Mouse (Mus musculus): Measurements from ENCODE around the gene Ulk1.
"Not testable (repeated sequence)": the region's sequence is repeated elsewhere in the genome, so short reads cannot be mapped to it uniquely, and the experiment has no call there.

The Ulk1 gene

DNA sequence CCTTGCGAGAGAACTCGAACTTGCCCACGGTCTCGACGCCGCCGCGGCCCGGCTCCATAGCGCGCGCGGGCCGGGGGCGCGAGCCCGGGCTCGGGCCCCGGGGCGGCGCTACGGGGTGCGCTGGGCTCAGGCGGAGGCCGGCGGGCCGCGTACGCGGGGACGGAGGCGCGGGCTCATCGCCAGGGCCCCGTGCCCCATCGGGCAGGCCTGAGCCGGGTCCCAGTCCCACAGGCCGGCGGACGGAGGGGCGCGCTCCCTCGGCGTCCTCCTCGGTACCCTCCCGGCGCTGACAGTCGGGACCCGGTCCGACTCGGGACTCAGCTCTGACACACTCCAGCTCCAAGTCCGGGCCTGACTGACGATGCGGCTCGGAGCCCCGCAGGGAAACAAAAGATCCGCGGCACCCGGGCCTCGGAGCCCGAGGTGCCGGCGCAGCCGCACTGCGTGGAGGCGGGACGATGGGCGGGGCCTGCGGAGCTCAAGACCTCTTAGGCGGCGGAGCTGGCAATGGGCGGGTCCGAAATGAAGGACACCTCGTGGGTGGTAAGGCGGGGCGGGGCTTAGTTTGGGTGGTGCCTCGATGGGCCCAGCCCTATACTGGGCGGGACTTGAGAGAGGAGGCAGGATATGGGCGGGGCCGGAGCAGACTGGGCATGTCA, at the start of gene Ulk1:
TSS of gene Ulk1 (minus strand) at position 431 of the 659 bp plus-strand sequence.
- DNase-seq (ENCODE audit: low spot score), result peak; percentile 99

DNA sequence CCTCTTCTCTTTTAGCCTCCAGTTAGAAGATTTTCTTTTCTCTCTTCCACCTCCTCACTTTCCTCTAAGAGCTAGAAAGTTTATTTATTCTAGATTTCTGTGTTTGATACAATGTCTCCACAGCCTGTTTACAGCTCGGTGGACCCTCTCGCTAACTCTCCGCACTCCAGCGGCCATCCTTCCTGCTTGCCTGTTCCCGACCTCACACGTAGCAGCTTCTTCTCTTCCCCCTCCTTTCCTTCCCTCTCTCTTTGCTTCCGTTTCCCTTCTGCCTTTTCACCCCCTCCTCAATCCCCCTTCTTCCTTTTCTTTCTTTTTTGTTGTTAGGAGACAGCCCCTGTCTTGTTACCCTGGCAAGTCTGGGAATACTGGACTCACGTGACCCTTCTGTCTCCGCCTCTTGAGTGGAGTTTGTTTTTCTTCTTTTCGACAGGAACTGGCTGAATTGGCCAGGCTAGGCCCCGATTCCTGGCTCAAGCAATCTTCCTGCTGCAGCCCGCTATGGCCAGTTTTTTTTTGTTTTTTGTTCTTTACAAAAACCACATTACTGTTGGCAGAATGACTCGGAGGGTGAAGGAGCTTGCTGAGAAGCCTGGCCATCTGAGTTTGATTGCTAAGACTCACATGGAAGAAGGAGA, 49.2 kb upstream of the Ulk1 start:
- no peak for DNase-seq (ENCODE audit: low spot score)

DNA sequence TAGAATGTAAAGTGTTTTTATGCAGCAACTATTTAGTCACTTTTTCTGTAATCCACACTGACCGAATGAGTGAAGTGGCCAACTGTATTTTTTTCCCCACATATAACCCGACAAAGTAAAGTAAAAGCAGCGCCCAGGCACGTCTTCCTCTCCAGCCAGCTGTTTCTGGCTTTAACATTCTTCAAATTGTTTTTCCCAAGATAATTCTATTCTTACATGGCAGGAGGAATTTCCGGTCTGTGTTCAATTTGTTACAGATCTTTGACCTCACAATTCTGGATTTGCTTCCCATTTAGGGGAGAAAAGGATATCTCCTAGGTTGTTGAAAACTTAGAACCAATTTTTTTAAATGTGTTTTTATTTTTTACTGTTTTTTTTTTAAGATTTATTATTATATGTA, 47.2 kb upstream of the Ulk1 start:
- DNase-seq (ENCODE audit: low spot score), result no peak

DNA sequence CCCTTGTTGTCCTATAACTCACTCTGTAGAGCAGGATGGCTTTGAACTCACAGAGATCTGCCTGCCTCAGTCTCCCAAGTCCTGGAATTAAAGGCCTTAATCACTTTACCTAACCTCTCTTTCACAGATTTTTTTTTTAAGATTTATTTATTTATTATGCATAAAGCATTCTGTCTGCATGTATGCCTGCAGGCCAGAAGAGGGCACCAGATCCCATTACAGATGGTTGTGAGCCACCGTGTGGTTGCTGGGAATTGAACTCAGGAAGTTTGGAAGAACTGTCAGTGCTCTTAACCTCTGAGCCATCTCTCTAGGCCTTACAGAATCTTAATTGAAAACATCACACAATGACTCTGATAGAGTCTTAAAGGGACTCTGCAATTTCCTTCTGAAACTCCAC, 43.1 kb upstream of the Ulk1 start:
- DNase-seq (ENCODE audit: low spot score), result no peak

DNA sequence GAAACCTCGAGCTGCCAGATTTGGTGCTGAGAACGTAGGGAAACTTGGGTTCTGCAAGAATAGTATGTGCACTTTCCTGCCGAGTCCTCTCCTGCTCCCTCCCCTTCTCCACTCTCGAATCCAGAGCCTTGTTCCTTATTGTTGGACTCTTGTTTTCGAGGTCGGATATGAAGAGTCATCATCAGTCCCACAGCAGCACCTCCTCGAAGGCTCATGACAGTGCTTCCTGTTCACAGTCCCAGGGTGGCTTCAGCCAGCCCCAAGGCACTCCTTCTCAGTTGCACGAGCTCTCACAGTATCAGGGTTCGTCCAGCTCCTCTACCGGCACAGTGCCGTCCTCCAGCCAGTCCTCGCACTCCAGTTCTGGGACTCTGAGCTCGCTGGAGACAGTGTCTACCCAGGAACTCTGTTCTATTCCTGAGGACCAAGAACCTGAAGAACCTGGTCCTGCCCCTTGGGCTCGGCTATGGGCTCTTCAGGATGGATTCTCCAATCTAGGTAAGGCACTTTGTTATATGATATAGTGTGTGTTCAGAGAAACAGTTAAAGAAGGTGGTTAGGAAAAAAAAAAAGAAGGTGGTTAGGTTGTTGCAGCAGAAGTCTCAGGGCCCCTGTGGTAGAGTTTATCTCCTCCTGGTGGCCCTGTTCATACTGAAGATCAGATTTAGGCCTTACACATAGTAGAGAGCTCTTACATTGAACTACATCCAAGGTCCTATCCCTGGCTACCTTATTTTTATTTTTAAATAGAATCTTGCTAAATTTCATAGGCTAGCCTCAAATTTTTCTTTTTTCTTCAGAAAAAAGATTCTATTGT, 31.4 kb upstream of the Ulk1 start:
- DNase-seq (ENCODE audit: low spot score), result no peak

DNA sequence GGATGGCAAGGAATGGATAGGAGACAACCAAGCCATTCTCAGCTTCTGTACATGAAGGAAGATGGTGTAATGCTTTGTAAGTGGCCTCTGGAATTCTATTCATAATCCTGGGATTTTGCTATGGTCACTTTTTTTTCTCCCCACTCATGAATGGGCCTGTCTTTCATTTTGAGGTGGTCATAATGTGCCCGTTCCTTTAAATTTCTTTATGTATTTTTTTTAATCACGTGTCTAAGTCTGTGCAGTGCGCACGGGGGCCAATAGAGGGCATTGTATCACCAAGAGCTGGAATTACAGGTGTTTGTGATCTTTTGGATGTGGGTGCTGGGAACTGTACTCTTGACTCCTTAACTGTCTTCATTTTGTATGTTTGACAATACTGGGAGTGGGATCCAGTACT, 30.6 kb upstream of the Ulk1 start:
- no peak for DNase-seq (ENCODE audit: low spot score)

DNA sequence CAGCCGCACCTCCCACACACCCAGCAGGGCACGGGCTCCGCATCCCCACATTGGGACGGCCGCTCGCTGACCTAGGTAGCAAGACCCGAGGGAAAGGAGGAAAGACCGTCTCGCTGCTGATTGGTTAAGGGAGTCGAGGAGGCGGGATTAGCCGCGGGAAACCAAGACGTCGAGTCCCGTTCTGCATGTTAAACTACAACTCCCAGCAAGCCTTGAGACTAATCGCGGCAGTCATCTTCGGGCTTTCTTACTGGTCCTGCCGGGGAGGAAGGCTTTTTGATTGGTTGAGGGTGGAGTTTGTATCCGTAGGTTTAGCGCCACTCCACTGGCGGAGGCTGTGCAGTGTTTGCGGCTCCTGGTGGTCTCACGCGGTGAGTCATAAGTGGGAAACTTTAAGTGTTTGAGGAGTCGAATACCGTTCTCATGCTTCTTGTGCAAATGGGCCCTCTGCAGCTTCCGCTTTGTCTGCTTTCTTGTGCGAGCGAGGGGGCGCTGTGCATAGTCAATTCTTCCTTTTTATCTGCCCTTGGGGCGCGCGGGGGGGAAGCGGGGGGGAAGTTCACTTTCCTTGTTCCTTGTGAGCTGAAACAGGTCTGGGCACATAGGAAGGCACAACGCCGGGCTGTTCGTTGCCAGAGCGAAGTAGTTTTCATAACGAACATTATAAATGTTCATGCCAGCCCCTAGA, 29.9 kb upstream of the Ulk1 start, which contains the start of the genes Hscb and Chek2:
TSS of gene Hscb (minus strand) at position 100 of the 688 bp plus-strand sequence.
TSS of gene Chek2 (plus strand) at position 302 of the 688 bp plus-strand sequence.
- peak; percentile 87 for DNase-seq (ENCODE audit: low spot score)

DNA sequence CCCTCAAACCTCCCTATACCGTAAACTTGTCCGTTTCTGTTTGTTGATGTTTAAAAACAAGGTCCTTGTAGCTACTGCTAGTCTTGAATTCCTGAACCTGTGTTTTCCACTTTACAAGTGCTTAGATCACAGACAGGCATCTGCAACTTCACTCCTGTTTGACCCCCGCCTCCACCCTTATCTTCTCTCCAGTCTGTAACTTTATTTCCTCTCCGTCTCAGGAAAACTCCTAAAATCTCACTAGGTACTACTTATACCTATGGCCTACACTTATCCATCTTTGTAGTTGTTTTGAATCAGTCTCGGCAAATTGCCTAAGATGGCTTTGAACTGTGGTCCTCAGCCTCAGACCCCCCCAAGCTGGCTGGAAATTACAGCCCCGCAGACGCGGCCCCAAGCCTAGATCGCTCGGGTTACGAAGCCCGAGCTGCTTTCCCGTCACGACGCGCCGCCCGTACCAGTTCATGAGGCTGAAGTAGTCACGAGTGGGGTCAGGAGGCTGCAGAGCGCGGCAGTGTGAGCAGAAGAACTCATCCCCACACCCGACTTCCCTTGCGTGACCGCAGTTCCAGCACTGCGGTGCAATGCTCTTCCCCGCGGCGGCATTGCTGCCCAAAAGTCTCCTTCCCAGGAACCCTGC, 29.3 kb upstream of the Ulk1 start:
- peak; percentile 10 for DNase-seq (ENCODE audit: low spot score)

DNA sequence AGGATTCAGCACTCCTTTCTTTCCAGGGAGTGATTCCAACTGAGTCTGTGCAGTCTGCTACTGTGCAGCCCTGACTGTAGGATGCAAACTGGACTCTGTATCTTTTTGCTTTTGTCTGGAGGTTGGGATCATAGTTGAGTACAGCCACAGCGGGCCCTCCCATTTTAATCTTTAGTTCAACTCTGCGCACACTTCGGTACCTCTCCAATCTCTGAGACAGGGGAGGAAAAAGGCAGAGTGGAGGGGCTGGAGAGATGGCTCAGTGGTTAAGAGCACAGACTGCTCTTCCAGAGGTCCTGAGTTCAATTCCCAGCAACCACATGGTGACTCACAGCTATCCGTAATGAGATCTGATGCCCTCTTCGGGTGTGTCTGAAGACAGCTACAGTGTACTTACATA, 28.1 kb upstream of the Ulk1 start:
- DNase-seq (ENCODE audit: low spot score), result not testable (repeated sequence)

DNA sequence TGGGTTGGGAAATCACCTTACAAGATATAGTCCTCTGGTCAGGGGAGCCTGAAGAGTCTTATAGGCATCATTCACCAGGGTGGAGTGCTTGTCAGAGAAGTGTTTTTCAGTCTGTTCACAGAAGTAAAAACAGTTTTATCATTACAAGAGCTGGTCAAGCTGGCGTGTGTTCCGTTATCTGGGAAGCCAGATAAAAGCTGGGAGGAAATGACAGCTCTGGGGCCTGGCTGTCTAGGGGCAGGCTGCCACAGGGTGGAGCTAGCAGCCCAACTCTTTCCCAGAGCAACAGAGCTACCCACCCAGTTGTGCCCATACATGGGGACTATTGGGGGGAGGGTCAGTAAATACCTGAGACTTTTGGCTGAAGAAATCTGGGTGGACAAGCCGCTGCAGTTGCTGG, 26.1 kb upstream of the Ulk1 start:
- no peak for DNase-seq (ENCODE audit: low spot score)

DNA sequence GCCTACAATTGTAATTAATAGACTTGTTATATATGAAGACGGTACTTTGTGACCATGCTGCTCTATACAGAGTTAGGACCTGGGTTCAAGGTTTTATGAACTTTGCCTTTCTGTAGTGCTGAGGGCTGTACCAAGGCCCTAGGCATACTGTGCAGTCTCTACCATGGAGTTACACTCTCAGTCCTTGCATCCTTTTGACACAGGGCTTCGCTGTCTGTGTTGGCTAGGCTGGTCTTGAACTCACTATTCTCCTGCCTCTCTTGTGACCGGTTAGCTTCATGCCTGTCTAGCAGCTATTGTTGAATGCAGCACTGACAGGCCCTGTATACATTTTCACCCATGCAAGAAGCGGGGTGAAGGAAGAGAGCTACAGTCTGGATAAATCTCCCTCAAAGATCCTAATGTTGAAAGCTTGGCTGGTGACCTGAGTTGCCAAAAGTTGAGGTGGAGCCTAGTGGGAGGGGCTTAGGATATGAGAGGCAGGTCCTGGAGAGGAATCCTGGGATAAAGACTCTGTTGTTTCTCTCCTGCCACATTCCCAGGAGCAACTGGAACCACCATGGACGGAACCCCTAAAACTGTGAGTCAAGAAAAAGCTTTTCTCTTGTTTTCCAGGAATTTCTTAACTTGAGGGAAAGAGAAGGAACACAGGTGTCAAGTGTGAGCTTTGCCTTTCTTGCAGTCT, 21.3 kb upstream of the Ulk1 start:
- DNase-seq (ENCODE audit: low spot score), result no peak

DNA sequence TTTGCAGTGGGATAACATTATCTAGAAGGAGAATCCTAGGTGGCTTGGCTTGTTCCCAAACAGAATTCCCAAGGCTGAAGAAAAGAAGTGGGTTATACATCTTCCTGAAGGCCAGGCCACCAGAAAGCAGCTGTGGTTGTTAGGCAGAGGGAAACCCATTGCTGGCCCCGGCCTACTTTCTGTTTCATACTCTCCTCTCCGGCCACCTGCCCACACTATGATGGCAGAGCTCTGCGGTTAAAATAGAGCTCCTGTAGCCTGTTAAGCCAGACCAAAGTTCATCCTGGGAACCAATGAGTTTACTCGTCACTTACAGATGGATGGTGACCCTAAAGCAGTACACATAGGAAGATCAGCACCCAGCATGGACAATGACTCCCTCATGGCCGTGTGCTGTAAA, 17.7 kb upstream of the Ulk1 start:
- no peak for DNase-seq (ENCODE audit: low spot score)

DNA sequence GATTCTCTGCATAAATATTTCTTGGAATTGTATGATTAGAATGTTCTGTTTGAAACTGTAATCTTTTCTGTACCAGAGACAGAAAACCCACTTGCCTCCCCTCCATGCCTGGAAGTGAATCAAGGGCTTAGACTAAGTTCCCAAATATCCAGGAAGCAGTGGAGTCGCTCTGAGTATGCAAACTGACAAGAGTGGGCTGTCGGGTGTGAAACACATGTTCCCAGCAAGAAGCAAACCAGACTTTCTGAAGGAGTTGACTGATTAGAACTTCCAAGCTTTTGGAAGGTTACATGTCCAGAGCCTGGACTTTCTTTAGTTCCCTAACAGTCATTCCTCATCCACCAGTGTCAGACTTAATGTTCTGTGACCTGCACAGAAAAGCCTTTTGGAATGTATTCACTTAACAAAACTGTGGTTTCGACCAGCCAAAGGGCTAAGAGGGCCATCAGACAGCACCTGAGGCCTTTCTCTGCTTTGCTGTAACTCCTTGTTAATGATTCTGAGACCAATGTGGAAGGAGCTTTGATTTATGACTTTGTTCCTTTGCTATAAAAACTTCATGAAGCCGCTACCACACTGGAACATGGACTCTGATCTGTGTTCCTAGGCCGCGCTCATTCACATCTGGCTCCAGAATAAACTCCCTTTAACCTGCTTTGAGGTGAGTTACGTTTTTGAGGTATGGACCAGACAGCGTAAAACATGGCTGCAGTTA, 17.0 kb upstream of the Ulk1 start:
- no peak for DNase-seq (ENCODE audit: low spot score)

DNA sequence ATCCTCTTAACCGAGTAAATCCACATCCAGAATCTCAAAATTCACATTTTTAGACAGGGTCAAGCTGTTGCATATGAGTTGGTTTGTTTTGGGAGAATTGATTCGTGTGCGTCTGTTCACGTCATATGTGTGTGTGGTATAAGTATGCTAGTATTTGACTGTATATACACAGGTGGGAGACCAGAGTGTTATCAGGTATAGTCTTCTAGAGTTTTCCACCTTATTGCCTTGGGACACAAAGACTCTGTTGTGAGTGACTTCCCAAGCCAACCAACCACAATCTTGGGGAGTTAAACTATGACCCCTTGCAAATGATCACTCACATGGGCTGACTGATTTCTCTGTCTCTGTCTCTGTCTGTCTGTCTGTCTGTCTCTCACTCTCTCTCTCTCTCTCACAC, 14.5 kb upstream of the Ulk1 start:
- DNase-seq (ENCODE audit: low spot score), result no peak

DNA sequence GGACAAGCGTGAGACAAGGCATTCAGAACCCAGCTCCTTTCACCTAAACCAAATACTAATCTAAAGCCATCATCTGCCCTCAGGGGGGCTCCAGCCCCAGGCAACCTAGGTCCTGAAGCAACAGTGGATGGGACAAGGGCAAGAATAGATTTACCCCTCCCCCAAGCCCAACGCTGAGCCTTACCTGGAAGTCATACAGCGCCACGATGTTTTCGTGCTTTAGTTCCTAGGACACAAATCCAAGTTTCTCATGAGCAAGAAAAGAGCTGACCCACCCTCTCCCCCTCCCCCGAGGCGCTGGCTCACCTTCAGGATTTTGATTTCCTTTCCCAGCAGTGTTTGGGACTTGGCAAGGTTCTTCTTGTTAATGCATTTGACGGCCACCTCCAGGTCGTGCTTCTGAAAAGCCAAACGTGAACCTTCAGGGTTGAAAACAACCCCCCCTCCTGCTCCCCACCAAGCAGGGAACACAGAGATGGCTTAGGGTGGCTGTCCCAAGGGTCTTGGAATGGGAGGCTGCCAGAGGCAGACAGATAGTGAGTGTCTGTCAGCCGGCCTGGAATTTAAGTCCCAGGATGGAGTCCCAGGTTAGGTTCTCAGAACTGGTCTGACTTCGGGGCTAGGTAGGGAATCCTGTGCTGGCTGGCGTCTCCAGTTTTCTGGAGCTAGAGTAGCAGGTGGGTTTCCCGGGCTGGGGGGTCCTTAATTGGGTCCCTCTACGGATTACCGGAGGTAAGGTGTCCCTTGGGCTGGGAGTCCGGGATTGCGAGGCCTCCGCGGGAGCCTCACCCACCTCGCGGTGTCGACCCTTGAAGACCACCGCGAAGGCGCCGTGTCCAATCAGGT, 853 bp downstream of the Ulk1 start:
- DNase-seq (ENCODE audit: low spot score), result no peak

DNA sequence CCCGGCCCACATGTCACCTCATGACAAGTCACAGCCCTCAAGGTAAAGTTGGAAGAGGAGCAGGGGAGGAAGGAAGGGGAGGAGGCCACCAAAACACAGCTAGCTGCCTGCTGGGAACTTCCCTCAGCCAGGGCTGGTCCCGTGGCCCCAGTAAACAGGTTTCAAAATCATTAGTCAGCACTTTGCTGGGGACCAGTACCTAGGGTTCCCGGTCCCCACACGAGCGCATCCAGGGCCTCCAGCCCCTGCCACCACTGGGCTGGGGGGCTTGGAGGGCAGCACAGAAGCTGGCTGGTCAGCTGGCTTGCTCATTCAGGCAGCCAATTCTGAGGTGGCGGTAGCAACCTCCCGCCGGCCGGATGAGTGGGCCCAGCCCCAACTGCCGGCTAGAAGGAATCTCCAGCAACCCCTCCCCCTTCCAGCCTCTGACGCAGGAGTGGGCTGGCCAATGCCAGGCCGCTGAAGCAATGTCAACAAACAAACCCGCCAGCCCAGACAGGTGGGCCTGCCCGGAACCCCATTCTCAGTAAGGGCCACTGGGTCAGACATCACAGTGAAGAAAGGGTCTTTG, 1.8 kb downstream of the Ulk1 start:
- peak; percentile 73 for DNase-seq (ENCODE audit: low spot score)

DNA sequence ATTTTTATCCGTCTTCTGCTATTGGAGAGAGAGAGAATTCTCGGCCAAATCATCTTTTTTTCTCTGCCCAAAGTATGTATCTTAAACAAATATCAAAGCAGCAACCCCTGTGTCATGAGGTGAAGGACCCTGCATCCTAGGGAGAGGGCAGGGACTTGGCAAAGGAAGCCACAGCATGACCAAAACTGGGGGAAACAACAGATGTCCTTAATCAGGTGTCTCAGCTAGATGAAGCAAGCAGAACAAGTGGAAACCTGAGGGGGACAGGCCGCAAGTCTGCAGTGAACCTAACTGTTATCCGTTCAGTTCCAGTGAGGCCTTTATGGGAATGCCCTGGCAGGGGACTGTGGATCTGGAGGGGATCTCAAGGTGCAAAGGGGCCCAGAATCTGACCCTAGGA, 2.4 kb downstream of the Ulk1 start:
- DNase-seq (ENCODE audit: low spot score), result no peak

DNA sequence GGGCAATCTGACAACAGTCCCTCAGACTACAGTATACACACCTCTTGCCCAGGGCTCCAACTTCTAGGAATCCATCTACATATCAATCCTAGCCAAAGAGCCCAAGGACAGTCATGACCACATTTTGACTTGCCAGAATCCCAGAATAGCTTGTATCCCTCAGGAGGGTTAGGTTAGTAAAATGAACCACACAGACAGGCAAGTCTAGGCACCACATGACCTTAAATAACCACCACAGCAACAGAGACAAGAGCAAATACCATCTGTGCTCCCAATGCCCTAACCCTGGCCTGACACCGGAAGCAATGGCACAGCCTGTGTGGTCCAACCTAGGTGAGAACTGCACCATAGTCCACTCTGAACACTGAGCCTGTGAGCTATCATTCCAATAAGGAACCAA, 3.2 kb downstream of the Ulk1 start:
- DNase-seq (ENCODE audit: low spot score), result no peak

DNA sequence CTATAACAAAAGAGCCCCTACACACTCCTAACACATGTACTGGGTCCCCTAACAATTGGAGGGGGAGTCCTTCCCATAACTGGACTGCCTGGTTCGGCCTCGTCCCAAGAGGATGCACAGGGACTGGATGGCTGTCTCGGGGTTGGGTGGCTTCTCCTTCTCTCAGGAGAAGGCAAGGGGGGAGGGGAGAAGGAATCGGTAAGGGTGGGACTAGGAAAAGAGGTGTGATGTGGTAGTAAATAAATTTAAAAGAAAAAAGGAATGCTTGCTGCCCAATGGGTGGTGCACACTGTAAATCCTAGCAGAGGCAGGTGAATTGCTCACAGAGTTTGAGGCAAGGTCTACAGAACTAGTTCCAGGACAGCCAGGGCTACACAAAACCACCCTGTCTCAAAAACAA, 3.7 kb downstream of the Ulk1 start:
- no peak for DNase-seq (ENCODE audit: low spot score)
